13 mouse cellular contexts compared by ENCODE assay signal in genomic region chr13:9881930-9882329, GRCm38 (mm10).
DNase-seq lines count a peak whose midpoint lies in the region; ATAC-seq lines count a peak whose summit lies in the region.
"Had no signal": no experiment of that assay in that cellular context is flagged by ENCODE, and none has a peak within 500 bp of the region (broad histone marks: within the 10 kb centered on the region; RNA-seq: fewer than 3 reads in every experiment).

No protein-coding gene starts in this region.

- no peak overlapping the region for H3K9ac ChIP-seq in hindbrain, embryonic 11.5 days (ENCODE audit: low read depth, low read length)
- no peak overlapping the region for H3K9ac ChIP-seq in midbrain, embryonic 12.5 days (replicated peaks)
- H3K9ac ChIP-seq in midbrain, embryonic 14.5 days (replicated peaks; ENCODE audit: low read length): no peak overlapping the region
- H3K9ac ChIP-seq in hindbrain, embryonic 13.5 days: no peak overlapping the region
- no peak overlapping the region for H3K9ac ChIP-seq in hindbrain, embryonic 16.5 days (ENCODE audit: low read depth, low read length)
- H3K9ac ChIP-seq: embryonic facial prominence, embryonic 13.5 days; limb, embryonic 12.5 days; liver, embryonic 14.5 days; lung, embryonic 15.5 days had no signal

- H3K27ac ChIP-seq in hindbrain, embryonic 11.5 days (ENCODE audit: low read depth, low read length): no peak overlapping the region
- no peak overlapping the region for H3K27ac ChIP-seq in hindbrain, embryonic 10.5 days
- H3K27ac ChIP-seq in midbrain, embryonic 12.5 days (replicated peaks): no peak overlapping the region
- no peak overlapping the region for H3K27ac ChIP-seq in midbrain, embryonic 14.5 days (replicated peaks; ENCODE audit: low read depth, low read length)
- no peak overlapping the region for H3K27ac ChIP-seq in hindbrain, embryonic 13.5 days
- H3K27ac ChIP-seq in hindbrain, embryonic 16.5 days (ENCODE audit: low read depth, low read length): no peak overlapping the region
- H3K27ac ChIP-seq: embryonic facial prominence, embryonic 13.5 days; kidney, postnatal 0 days; limb, embryonic 12.5 days; liver, embryonic 14.5 days; lung, embryonic 15.5 days had no signal

- H3K27me3 ChIP-seq in hindbrain, embryonic 11.5 days (ENCODE audit: control insufficient read depth, insufficient read depth, low read length): no peaks in the 10 kb centered on the region
- H3K27me3 ChIP-seq in hindbrain, embryonic 10.5 days (ENCODE audit: insufficient read depth, poor library complexity, severe bottlenecking): no peaks in the 10 kb centered on the region
- H3K27me3 ChIP-seq in midbrain, embryonic 12.5 days: no peaks in the 10 kb centered on the region
- H3K27me3 ChIP-seq in midbrain, embryonic 14.5 days (ENCODE audit: control insufficient read depth, insufficient read depth, low read length): no peaks in the 10 kb centered on the region
- no peaks in the 10 kb centered on the region for H3K27me3 ChIP-seq in hindbrain, embryonic 13.5 days
- H3K27me3 ChIP-seq in hindbrain, embryonic 16.5 days (replicated peaks; ENCODE audit: control insufficient read depth, insufficient read depth, low read length): no peaks in the 10 kb centered on the region
- H3K27me3 ChIP-seq: embryonic facial prominence, embryonic 13.5 days; limb, embryonic 12.5 days; lung, embryonic 15.5 days had no signal

- 70% methylated on average over 4 of the region's 4 CpGs for WGBS in hindbrain, embryonic 11.5 days
- WGBS in hindbrain, embryonic 10.5 days: 62% methylated on average over 4 of the region's 4 CpGs
- 57% methylated on average over 4 of the region's 4 CpGs for WGBS in midbrain, embryonic 12.5 days
- 59% methylated on average over 4 of the region's 4 CpGs for WGBS in midbrain, embryonic 14.5 days
- 68% methylated on average over 4 of the region's 4 CpGs for WGBS in hindbrain, embryonic 13.5 days
- 58% methylated on average over 4 of the region's 4 CpGs for WGBS in hindbrain, embryonic 16.5 days

- H3K4me1 ChIP-seq in hindbrain, embryonic 11.5 days (replicated peaks; ENCODE audit: control insufficient read depth, insufficient read depth, low read length): no peaks in the 10 kb centered on the region
- H3K4me1 ChIP-seq in hindbrain, embryonic 10.5 days (replicated peaks): no peaks in the 10 kb centered on the region
- no peaks in the 10 kb centered on the region for H3K4me1 ChIP-seq in midbrain, embryonic 12.5 days
- H3K4me1 ChIP-seq in midbrain, embryonic 14.5 days (ENCODE audit: control insufficient read depth, insufficient read depth, low read length): no peaks in the 10 kb centered on the region
- no peaks in the 10 kb centered on the region for H3K4me1 ChIP-seq in hindbrain, embryonic 13.5 days (replicated peaks)
- H3K4me1 ChIP-seq in hindbrain, embryonic 16.5 days (ENCODE audit: control insufficient read depth, insufficient read depth, low read depth, low read length): no peaks in the 10 kb centered on the region; the same call in 1 of the 2 replicates
- H3K4me1 ChIP-seq: embryonic facial prominence, embryonic 13.5 days; limb, embryonic 12.5 days had no signal

- 0 out of 2 replicates have a peak, but pooled peaks have one; percentile 39 for ATAC-seq in hindbrain, embryonic 11.5 days (ENCODE audit: low FRiP score)
- ATAC-seq in midbrain, embryonic 12.5 days (ENCODE audit: low FRiP score, low read depth): peak; percentile 14; the same call in 1 of the 2 replicates
- no peak for ATAC-seq in midbrain, embryonic 14.5 days (ENCODE audit: low FRiP score, low TSS enrichment)
- 0 out of 2 replicates have a peak, but pooled peaks have one; percentile 63 for ATAC-seq in hindbrain, embryonic 13.5 days (ENCODE audit: low FRiP score)
- peak; percentile 62; the same call in 1 of the 2 replicates for ATAC-seq in hindbrain, embryonic 16.5 days
- ATAC-seq in granulocyte monocyte progenitor cell, adult 5-6 weeks (replicated peaks; ENCODE audit: poor library complexity, severe bottlenecking): no peak

- DNase-seq in hindbrain, embryonic 11.5 days (ENCODE audit: low spot score): no peak
- no peak for DNase-seq in hindbrain, embryonic 10.5 days (ENCODE audit: low spot score)
- DNase-seq in midbrain, embryonic 14.5 days: no peak
- no peak for DNase-seq in ovary, postnatal 14 days (ENCODE audit: low spot score)

- no peaks in the 10 kb centered on the region for H3K36me3 ChIP-seq in hindbrain, embryonic 11.5 days (ENCODE audit: control insufficient read depth, insufficient read depth, low read length)
- H3K36me3 ChIP-seq in hindbrain, embryonic 10.5 days: no peaks in the 10 kb centered on the region
- no peaks in the 10 kb centered on the region for H3K36me3 ChIP-seq in midbrain, embryonic 12.5 days
- no peaks in the 10 kb centered on the region for H3K36me3 ChIP-seq in midbrain, embryonic 14.5 days (ENCODE audit: control insufficient read depth, insufficient read depth, low read length)
- no peaks in the 10 kb centered on the region for H3K36me3 ChIP-seq in hindbrain, embryonic 13.5 days
- no peaks in the 10 kb centered on the region for H3K36me3 ChIP-seq in hindbrain, embryonic 16.5 days (ENCODE audit: control insufficient read depth, insufficient read depth, low read length)
- H3K36me3 ChIP-seq: embryonic facial prominence, embryonic 13.5 days; limb, embryonic 12.5 days; lung, embryonic 15.5 days had no signal

- no peak overlapping the region for H3K4me3 ChIP-seq in hindbrain, embryonic 11.5 days (ENCODE audit: low read depth, low read length)
- no peak overlapping the region for H3K4me3 ChIP-seq in hindbrain, embryonic 10.5 days
- no peak overlapping the region for H3K4me3 ChIP-seq in midbrain, embryonic 12.5 days
- H3K4me3 ChIP-seq in midbrain, embryonic 14.5 days (replicated peaks; ENCODE audit: low read depth, low read length): no peak overlapping the region
- no peak overlapping the region for H3K4me3 ChIP-seq in hindbrain, embryonic 13.5 days
- no peak overlapping the region for H3K4me3 ChIP-seq in hindbrain, embryonic 16.5 days (ENCODE audit: low read length)
- H3K4me3 ChIP-seq: embryonic facial prominence, embryonic 13.5 days; limb, embryonic 12.5 days; lung, embryonic 15.5 days had no signal

- no peak overlapping the region for H3K4me2 ChIP-seq in hindbrain, embryonic 11.5 days (replicated peaks; ENCODE audit: low read depth, low read length)
- H3K4me2 ChIP-seq in midbrain, embryonic 12.5 days (replicated peaks): no peak overlapping the region
- no peak overlapping the region for H3K4me2 ChIP-seq in midbrain, embryonic 14.5 days (ENCODE audit: low read length)
- H3K4me2 ChIP-seq in hindbrain, embryonic 13.5 days: no peak overlapping the region
- no peak overlapping the region for H3K4me2 ChIP-seq in hindbrain, embryonic 16.5 days (ENCODE audit: low read length)
- H3K4me2 ChIP-seq: limb, embryonic 12.5 days; lung, embryonic 15.5 days had no signal

- no peaks in the 10 kb centered on the region for H3K9me3 ChIP-seq in hindbrain, embryonic 11.5 days (ENCODE audit: control insufficient read depth, low read length)
- no peaks in the 10 kb centered on the region for H3K9me3 ChIP-seq in hindbrain, embryonic 10.5 days
- no peaks in the 10 kb centered on the region for H3K9me3 ChIP-seq in midbrain, embryonic 12.5 days
- no peaks in the 10 kb centered on the region for H3K9me3 ChIP-seq in midbrain, embryonic 14.5 days (ENCODE audit: control insufficient read depth, low read length)
- H3K9me3 ChIP-seq in hindbrain, embryonic 13.5 days: no peaks in the 10 kb centered on the region
- 0 out of 2 replicates have a peak, but pooled peaks cover 2% of the 10 kb centered on the region for H3K9me3 ChIP-seq in hindbrain, embryonic 16.5 days (ENCODE audit: control insufficient read depth, low read length)
- H3K9me3 ChIP-seq: embryonic facial prominence, embryonic 13.5 days; limb, embryonic 12.5 days; lung, embryonic 15.5 days had no signal

Comparison
In these comparisons a context has a peak if more than half of its experiments do, and no peak if none do; other contexts are left out.
1. ATAC-seq: peak in hindbrain, embryonic 11.5 days (single experiment), midbrain, embryonic 12.5 days (single experiment), hindbrain, embryonic 13.5 days (single experiment) and hindbrain, embryonic 16.5 days (single experiment); none in midbrain, embryonic 14.5 days (single experiment) and granulocyte monocyte progenitor cell, adult 5-6 weeks (single experiment).